Mouse (Mus musculus) midbrain, postnatal 0 days (tissue): ENCODE data around the gene Xrcc4. TPM values are rescaled to one million over a fixed set of nuclear protein-coding genes. Genes with fewer than 3 reads are reported as not detected.

Experiments
- ATAC-seq: fragments of 200-750 bp; cut with Nextera tagmentation; 2 replicates; pipeline ENCODE4 v1.8.0; 2017; ENCODE audit warnings: moderate number of reproducible peaks, mild to moderate bottlenecking, moderate TSS enrichment, moderate library complexity; ENCODE audit not compliant: low FRiP score
- DNase-seq: peaks from one replicate; pipeline ENCODE4 v3.0.0-alpha.2; 2015; ENCODE audit warnings: low spot score
- H3K27ac ChIP-seq: fragments of 300-500 bp; sonication (generic); 2 replicates; pipeline ENCODE4 v1.5.1; 2014; ENCODE audit warnings: low read depth, mild to moderate bottlenecking, low read length, mixed read lengths
- H3K27me3 ChIP-seq: fragments of 300-500 bp; sonication (generic); 2 replicates; pipeline ENCODE4 v1.6.1; 2014; ENCODE audit warnings: low read length, control low read depth, mixed read lengths; ENCODE audit not compliant: insufficient read depth
- H3K36me3 ChIP-seq: fragments of 300-500 bp; sonication (generic); 2 replicates; pipeline ENCODE4 v1.6.1; 2014; ENCODE audit warnings: low read length, control low read depth, mixed read lengths; ENCODE audit not compliant: insufficient read depth
- H3K4me1 ChIP-seq: fragments of 300-500 bp; sonication (generic); 2 replicates; pipeline ENCODE4 v1.6.1; 2014; ENCODE audit warnings: mild to moderate bottlenecking, control low read depth, antibody characterized with exemption, low read length, mixed read lengths; ENCODE audit not compliant: insufficient read depth
- H3K4me2 ChIP-seq: fragments of 300-500 bp; sonication (generic); 2 replicates; pipeline ENCODE4 v1.6.1; 2014; ENCODE audit warnings: low read depth, mild to moderate bottlenecking, low read length, mixed read lengths; ENCODE audit not compliant: poor library complexity, severe bottlenecking
- H3K4me3 ChIP-seq: fragments of 300-500 bp; sonication (generic); 2 replicates; pipeline ENCODE4 v1.5.1; 2014; ENCODE audit warnings: low read depth, mild to moderate bottlenecking, low read length, moderate library complexity
- H3K9ac ChIP-seq: fragments of 300-500 bp; sonication (generic); replicated peaks from 2 replicates; pipeline ENCODE4 v1.6.1; 2014; ENCODE audit warnings: mild to moderate bottlenecking, low read length, moderate library complexity, mixed read lengths; ENCODE audit not compliant: poor library complexity, severe bottlenecking
- H3K9me3 ChIP-seq: fragments of 300-500 bp; sonication (generic); 2 replicates; pipeline ENCODE4 v1.6.1; 2016; ENCODE audit warnings: low read length, control low read depth
- CTCF ChIP-seq: IDR thresholded peaks from 2 replicates; pipeline ENCODE4 v1.5.1; 2016; ENCODE audit warnings: antibody characterized with exemption, mild to moderate bottlenecking
- WGBS: fragments of 180-500 bp; shearing (Covaris S2); extraction: QIAGEN DNeasy Blood & Tissue Kit; methylation state at CpG from one replicate; pipeline ENCODE4 v1.1.7; 2014; 5-methylcytosine and 5-hydroxymethylcytosine counted together
- polyA plus RNA-seq: library from polyadenylated mRNA; unstranded; fragments of >200 nt; fragmentation: Nextera tagmentation; extraction: Ambion mirVana; gene quantifications from 2 replicates; pipeline ENCODE4 v1.2.1, GENCODE M21; 2015
- total RNA-seq: library from RNA; depleted of rRNA; stranded (reverse); fragments of >200 nt; gene quantifications from 2 replicates; pipeline ENCODE4 v1.2.3, GENCODE M21; 2014

Xrcc4 gene
- total and polyA plus RNA-seq, 2 experiments from 2014 or later = 14.7 to 19.1 TPM

- Histone ChIP-seq H3K27ac (no peak overlapping the region), H3K27me3 (no peaks in the 10 kb centered on the region), H3K9ac (no peak overlapping the region), H3K9me3 (no peaks in the 10 kb centered on the region), H3K4me2 (no peak overlapping the region), H3K4me3 (no peak overlapping the region), H3K4me1 (no peaks in the 10 kb centered on the region), H3K36me3 (no peaks in the 10 kb centered on the region)
- WGBS = 27% methylated on average over 2 of the region's 2 CpGs
- TF ChIP-seq CTCF = no peak
- peak; percentile 9 for DNase-seq
- ATAC-seq = no peak
These were observed 56.9 kb downstream of the Xrcc4 start for GRCm38 (mm10) chr13:90032523-90032922.

- Histone ChIP-seq H3K4me1 (no peaks in the 10 kb centered on the region), H3K36me3 (no peaks in the 10 kb centered on the region), H3K27me3 (no peaks in the 10 kb centered on the region), H3K27ac (no peak overlapping the region), H3K4me3 (no peak overlapping the region), H3K9ac (no peak overlapping the region), H3K9me3 (no peaks in the 10 kb centered on the region), H3K4me2 (no peak overlapping the region)
- DNase-seq (peak; percentile 27), ATAC-seq (no peak)
- no peak for TF ChIP-seq CTCF
- 83% methylated on average over 3 of the region's 3 CpGs for WGBS
These were observed 58.5 kb downstream of the Xrcc4 start for GRCm38 (mm10) chr13:90030911-90031310.

- 24% methylated on average over 3 of the region's 3 CpGs for WGBS
- no peaks in the 10 kb centered on the region for H3K36me3 ChIP-seq
- DNase-seq (no peak), ATAC-seq (no peak)
- no peaks in the 10 kb centered on the region for H3K4me1 ChIP-seq
- no peak overlapping the region for H3K9ac ChIP-seq
- no peak for TF ChIP-seq CTCF
- no peaks in the 10 kb centered on the region for H3K27me3 ChIP-seq
- H3K27ac ChIP-seq = no peak overlapping the region
- no peak overlapping the region for H3K4me2 ChIP-seq
- H3K4me3 ChIP-seq = no peak overlapping the region
- H3K9me3 ChIP-seq = no peaks in the 10 kb centered on the region
These were observed 76.8 kb downstream of the Xrcc4 start for GRCm38 (mm10) chr13:90012620-90013019.

- Histone ChIP-seq H3K4me1 (no peaks in the 10 kb centered on the region), H3K9ac (no peak overlapping the region), H3K27me3 (no peaks in the 10 kb centered on the region), H3K9me3 (no peaks in the 10 kb centered on the region), H3K4me2 (no peak overlapping the region), H3K4me3 (no peak overlapping the region), H3K27ac (no peak overlapping the region), H3K36me3 (no peaks in the 10 kb centered on the region)
- no peak for DNase-seq
- TF ChIP-seq CTCF = no peak
- ATAC-seq = no peak
- WGBS = 61% methylated on average over 8 of the region's 8 CpGs
These were observed 77.2 kb downstream of the Xrcc4 start for GRCm38 (mm10) chr13:90012198-90012597.

DNA sequence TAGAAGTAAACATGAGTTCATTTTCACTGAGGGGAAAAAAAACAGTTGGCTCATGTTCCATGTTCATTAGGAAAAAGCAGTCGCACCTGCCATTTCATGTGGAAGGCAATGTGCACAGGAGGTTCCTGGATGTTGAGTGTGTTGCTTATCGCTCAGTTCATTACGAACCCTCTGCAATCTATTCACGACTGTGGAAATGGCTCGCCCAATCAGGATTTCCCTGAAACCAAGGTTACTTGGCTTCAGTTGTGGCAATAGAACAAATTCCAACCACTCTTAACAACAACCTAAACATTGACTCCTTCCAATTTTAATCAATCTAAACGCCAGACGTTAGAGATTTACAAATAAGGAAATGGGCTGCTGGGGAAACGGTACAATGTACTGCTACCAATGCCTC is 78.3 kb downstream of the Xrcc4 start:
- no peak overlapping the region for H3K9ac ChIP-seq
- no peak overlapping the region for H3K4me2 ChIP-seq
- H3K4me1 ChIP-seq = no peaks in the 10 kb centered on the region
- H3K27me3 ChIP-seq = no peaks in the 10 kb centered on the region
- DNase-seq (peak; percentile 49), ATAC-seq (no peak)
- WGBS = 85% methylated on average over 8 of the region's 8 CpGs
- no peak overlapping the region for H3K27ac ChIP-seq
- no peaks in the 10 kb centered on the region for H3K36me3 ChIP-seq
- no peak for TF ChIP-seq CTCF
- H3K4me3 ChIP-seq = no peak overlapping the region
- no peaks in the 10 kb centered on the region for H3K9me3 ChIP-seq

- no peaks in the 10 kb centered on the region for H3K9me3 ChIP-seq
- H3K4me2 ChIP-seq = no peak overlapping the region
- TF ChIP-seq CTCF = no peak
- no peak overlapping the region for H3K27ac ChIP-seq
- DNase-seq (no peak), ATAC-seq (no peak)
- H3K27me3 ChIP-seq = no peaks in the 10 kb centered on the region
- H3K36me3 ChIP-seq = no peaks in the 10 kb centered on the region
- no peaks in the 10 kb centered on the region for H3K4me1 ChIP-seq
- no peak overlapping the region for H3K4me3 ChIP-seq
- no peak overlapping the region for H3K9ac ChIP-seq
These were observed 79.6 kb downstream of the Xrcc4 start for GRCm38 (mm10) chr13:90009786-90010185.
